Mouse (Mus musculus) embryonic facial prominence, embryonic 10.5 days (tissue): ENCODE results near the gene Ccdc50. TPM values are rescaled to one million over a fixed set of nuclear protein-coding genes. Genes with fewer than 3 reads are reported as not detected.

Experiments used
- DNase-seq: peaks from one replicate; pipeline ENCODE4 v3.0.0-alpha.2; 2017; ENCODE audit warnings: low spot score
- H3K27ac ChIP-seq: fragments of 300-500 bp; sonication (generic); replicated peaks from 2 replicates; pipeline ENCODE4 v1.5.1; 2016; ENCODE audit warnings: mild to moderate bottlenecking
- H3K27me3 ChIP-seq: fragments of 300-500 bp; sonication (generic); replicated peaks from 2 replicates; pipeline ENCODE4 v1.6.1; 2016; ENCODE audit warnings: low read depth, mild to moderate bottlenecking; ENCODE audit not compliant: poor library complexity, severe bottlenecking
- H3K36me3 ChIP-seq: fragments of 300-500 bp; sonication (generic); replicated peaks from 2 replicates; pipeline ENCODE4 v1.6.1; 2016; ENCODE audit warnings: mild to moderate bottlenecking, moderate library complexity
- H3K4me1 ChIP-seq: fragments of 300-500 bp; sonication (generic); 2 replicates; pipeline ENCODE4 v1.6.1; 2016
- H3K4me3 ChIP-seq: fragments of 300-500 bp; sonication (generic); 2 replicates; pipeline ENCODE4 v1.5.1; 2016; ENCODE audit warnings: mild to moderate bottlenecking, moderate library complexity
- H3K9me3 ChIP-seq: fragments of 300-500 bp; sonication (generic); 2 replicates; pipeline ENCODE4 v1.6.1; 2016; ENCODE audit warnings: mild to moderate bottlenecking
- WGBS: fragments of 180-500 bp; shearing (Covaris S2); methylation state at CpG from one replicate; pipeline ENCODE4 v1.1.7; 2016; 5-methylcytosine and 5-hydroxymethylcytosine counted together
- polyA plus RNA-seq: library from polyadenylated mRNA; unstranded; fragments of >200 nt; fragmentation: Nextera tagmentation; extraction: Ambion mirVana; gene quantifications from 2 replicates; pipeline ENCODE4 v1.2.1, GENCODE M21; 2016

Gene Ccdc50
- polyA plus RNA-seq, result 53.4 and 54.6 TPM in 2 replicates

DNA sequence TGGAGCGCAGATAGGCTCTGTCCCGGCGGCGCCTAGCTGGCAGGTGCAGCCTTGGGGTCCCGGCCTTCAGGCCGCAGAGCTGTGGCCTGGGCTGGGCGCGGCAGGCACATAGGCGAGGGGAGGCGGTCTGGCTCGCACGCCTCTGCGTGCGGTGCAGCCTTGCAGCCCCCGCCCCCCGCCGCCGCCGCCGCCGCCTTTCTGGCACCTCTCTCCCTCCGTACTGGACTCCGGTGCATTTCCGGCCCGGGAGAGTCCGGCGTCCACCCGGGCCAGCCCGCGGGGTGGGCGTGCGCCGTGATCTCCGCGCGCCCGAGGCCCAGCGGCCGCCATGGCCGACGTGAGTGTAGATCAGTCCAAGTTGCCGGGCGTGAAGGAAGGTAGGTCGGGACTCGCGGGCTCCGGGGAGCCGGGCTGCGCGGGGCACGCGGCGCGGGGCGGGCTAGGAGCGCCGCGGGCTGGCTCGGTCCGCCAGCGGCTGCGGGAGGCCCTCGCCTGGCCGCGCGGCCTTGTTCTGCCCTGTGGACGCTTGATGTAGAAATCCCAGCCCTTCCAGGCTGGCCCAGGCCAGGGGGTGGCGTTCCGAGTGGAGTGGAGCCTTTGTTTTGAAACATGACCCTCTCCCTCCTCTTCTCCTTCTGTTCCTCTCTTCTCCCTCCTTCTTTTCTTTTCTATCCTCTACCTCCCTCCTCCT, at the start of gene Ccdc50:
Gene Ccdc50 (plus strand): TSS at position 109 of the 691 bp plus-strand sequence.
- WGBS, result under 1% methylated on average over 68 of the region's 69 CpGs
- Histone ChIP-seq H3K27ac (peak within 1 kb of the TSS; percentile 96), H3K27me3 (no peaks in the 10 kb centered on the region), H3K4me3 (peak within 1 kb of the TSS; percentile 88), H3K36me3 (no peaks in the 10 kb centered on the region), H3K4me1 (peaks cover 24% of the 10 kb centered on the region), H3K9me3 (no peaks in the 10 kb centered on the region)
- DNase-seq, result peak; percentile 90

DNA sequence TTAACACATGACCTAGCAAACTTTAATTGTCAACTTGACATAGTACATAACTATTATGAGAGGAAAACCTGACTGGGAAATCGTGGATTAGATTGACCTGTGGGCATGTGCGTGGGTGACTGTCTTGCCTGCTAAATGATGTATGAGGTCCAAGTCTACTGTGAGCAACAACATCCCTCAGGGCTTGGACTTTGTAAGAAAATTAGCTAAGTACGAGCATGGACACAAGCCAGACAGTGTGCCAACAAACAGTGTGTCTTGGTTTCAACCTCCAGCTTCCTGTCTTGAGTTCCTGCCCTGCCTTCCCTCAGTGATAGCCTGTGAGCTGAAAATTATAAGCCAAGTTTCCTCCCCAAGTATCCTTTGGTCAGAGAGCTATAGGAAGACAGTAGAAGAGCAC, 41.1 kb upstream of the Ccdc50 start:
- Histone ChIP-seq H3K4me3 (no peak overlapping the region), H3K36me3 (no peaks in the 10 kb centered on the region), H3K4me1 (no peaks in the 10 kb centered on the region), H3K27me3 (no peaks in the 10 kb centered on the region), H3K9me3 (no peaks in the 10 kb centered on the region), H3K27ac (no peak overlapping the region)
- 75% methylated on average over 3 of the region's 3 CpGs for WGBS
- DNase-seq, result no peak

- no peak overlapping the region for H3K27ac ChIP-seq
- H3K4me3 ChIP-seq, result no peak overlapping the region
- 78% methylated on average over 1 of the region's 1 CpGs for WGBS
- H3K4me1 ChIP-seq, result no peaks in the 10 kb centered on the region
- H3K27me3 ChIP-seq, result no peaks in the 10 kb centered on the region
- H3K9me3 ChIP-seq, result no peaks in the 10 kb centered on the region
- DNase-seq, result no peak
- no peaks in the 10 kb centered on the region for H3K36me3 ChIP-seq
These were observed 40.3 kb upstream of the Ccdc50 start for GRCm38 (mm10) chr16:27348359-27348758.

GRCm38 (mm10) chr16:27349235-27349634, 39.4 kb upstream of the Ccdc50 start:
- no peaks in the 10 kb centered on the region for H3K36me3 ChIP-seq

DNA sequence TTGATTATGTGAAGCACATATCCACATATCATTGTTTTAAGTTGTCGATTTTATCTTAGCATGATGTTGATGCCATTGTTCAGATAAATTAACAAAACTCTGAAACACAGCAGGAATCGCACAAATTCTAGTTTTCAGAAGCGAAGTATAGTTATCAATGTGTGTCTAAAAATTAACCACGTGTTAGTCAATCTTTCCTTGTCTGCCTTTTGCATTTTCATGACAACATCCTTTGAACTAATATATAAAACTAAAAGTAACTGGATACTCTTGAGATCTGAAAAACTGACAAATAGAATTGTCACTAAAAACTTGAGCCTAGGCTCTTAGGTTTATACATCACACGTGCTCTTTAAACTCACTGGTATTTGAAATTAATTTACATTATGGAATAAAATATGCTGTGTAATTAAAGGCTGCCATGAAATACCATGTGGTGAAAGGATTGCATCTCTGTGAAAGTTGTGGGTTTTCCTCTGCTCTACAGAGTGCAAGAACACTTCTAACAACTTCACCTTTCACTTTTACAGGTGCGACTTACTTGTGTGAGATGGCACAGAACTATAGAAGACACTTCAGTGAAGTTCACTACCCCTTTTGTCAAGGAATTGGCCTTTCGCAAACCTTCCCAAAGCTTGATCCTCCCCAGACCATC, 38.7 kb upstream of the Ccdc50 start:
- no peaks in the 10 kb centered on the region for H3K36me3 ChIP-seq
- no peaks in the 10 kb centered on the region for H3K27me3 ChIP-seq
- H3K4me1 ChIP-seq, result no peaks in the 10 kb centered on the region
- H3K9me3 ChIP-seq, result no peaks in the 10 kb centered on the region
- H3K4me3 ChIP-seq, result no peak overlapping the region
- H3K27ac ChIP-seq, result no peak overlapping the region
- no peak for DNase-seq
- WGBS, result 90% methylated on average over 7 of the region's 7 CpGs

More at GRCm38 (mm10) chr16:27349235-27349634, 39.4 kb upstream of the Ccdc50 start:
- no peaks in the 10 kb centered on the region for H3K9me3 ChIP-seq
- no peak overlapping the region for H3K4me3 ChIP-seq
- no peaks in the 10 kb centered on the region for H3K4me1 ChIP-seq
- H3K27me3 ChIP-seq, result no peaks in the 10 kb centered on the region
- 88% methylated on average over 2 of the region's 2 CpGs for WGBS
- no peak overlapping the region for H3K27ac ChIP-seq
- DNase-seq, result no peak

GRCm38 (mm10) chr16:27354464-27354863, 34.2 kb upstream of the Ccdc50 start:
- Histone ChIP-seq H3K27me3 (no peaks in the 10 kb centered on the region), H3K4me1 (no peaks in the 10 kb centered on the region), H3K4me3 (no peak overlapping the region), H3K36me3 (no peaks in the 10 kb centered on the region), H3K9me3 (no peaks in the 10 kb centered on the region), H3K27ac (no peak overlapping the region)
- no peak for DNase-seq
- 86% methylated on average over 2 of the region's 2 CpGs for WGBS

GRCm38 (mm10) chr16:27360059-27360458, 28.6 kb upstream of the Ccdc50 start:
- DNase-seq, result no peak
- Histone ChIP-seq H3K9me3 (no peaks in the 10 kb centered on the region), H3K36me3 (no peaks in the 10 kb centered on the region), H3K27me3 (no peaks in the 10 kb centered on the region), H3K4me3 (no peak overlapping the region), H3K27ac (no peak overlapping the region), H3K4me1 (no peaks in the 10 kb centered on the region)
- 99% methylated on average over 1 of the region's 1 CpGs for WGBS

DNA sequence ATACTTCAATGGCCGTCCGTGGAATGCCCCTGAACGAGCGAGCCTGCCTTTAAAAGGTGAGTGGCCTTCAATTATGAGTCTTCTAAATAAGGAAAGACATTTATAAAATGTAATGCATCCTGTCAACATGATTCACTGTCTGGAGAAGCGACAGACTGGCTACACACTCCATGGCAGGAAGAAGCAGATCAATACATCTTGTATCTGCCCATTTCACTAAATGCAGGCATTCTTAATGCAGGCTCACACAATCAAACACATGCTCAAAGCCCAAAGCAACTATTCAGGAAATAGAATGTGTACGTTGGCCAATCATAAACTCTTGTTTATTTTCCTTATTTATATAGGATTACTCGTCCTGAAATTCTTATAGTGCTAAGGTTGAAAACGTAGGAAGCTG, 18.5 kb upstream of the Ccdc50 start, which contains the start of gene Uts2b:
Gene Uts2b (minus strand): TSS at position 49 of the 400 bp plus-strand sequence.
- no peaks in the 10 kb centered on the region for H3K36me3 ChIP-seq
- H3K4me1 ChIP-seq, result no peaks in the 10 kb centered on the region
- no peak within 1 kb of the TSS for H3K4me3 ChIP-seq
- H3K9me3 ChIP-seq, result no peaks in the 10 kb centered on the region
- 79% methylated on average over 8 of the region's 8 CpGs for WGBS
- H3K27ac ChIP-seq, result no peak within 1 kb of the TSS
- no peak for DNase-seq
- H3K27me3 ChIP-seq, result no peaks in the 10 kb centered on the region

GRCm38 (mm10) chr16:27370700-27371099, 18.0 kb upstream of the Ccdc50 start:
- Histone ChIP-seq H3K27ac (no peak overlapping the region), H3K4me3 (no peak overlapping the region), H3K4me1 (no peaks in the 10 kb centered on the region), H3K9me3 (no peaks in the 10 kb centered on the region), H3K36me3 (no peaks in the 10 kb centered on the region), H3K27me3 (no peaks in the 10 kb centered on the region)
- no peak for DNase-seq
- WGBS, result 84% methylated on average over 2 of the region's 2 CpGs

- H3K9me3 ChIP-seq, result no peaks in the 10 kb centered on the region
- no peaks in the 10 kb centered on the region for H3K27me3 ChIP-seq
- DNase-seq, result no peak
- no peaks in the 10 kb centered on the region for H3K4me1 ChIP-seq
- WGBS, result 77% methylated on average over 3 of the region's 3 CpGs
- no peak overlapping the region for H3K27ac ChIP-seq
- no peaks in the 10 kb centered on the region for H3K36me3 ChIP-seq
- no peak overlapping the region for H3K4me3 ChIP-seq
These were observed 14.5 kb upstream of the Ccdc50 start for GRCm38 (mm10) chr16:27374139-27374538.

DNA sequence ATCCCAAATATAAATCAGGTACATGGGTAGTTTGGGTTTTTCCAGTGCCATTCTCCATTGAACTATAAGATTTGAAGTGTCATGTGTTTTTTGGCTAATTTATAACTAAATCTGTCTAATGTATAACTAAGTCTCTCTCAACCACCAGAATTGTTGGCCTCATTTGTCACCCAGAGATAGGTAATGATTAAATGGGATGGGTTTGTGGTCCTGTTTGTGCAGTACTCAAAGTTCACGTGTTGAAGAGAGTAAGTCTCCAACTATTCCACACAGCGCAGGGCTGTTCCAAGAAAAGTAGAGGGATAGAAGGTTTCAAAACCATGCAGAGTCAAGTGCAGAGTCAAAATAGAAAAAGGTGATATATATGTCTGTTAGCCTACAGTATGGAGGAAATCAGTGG, 13.4 kb upstream of the Ccdc50 start:
- Histone ChIP-seq H3K4me1 (no peaks in the 10 kb centered on the region), H3K9me3 (no peaks in the 10 kb centered on the region), H3K36me3 (no peaks in the 10 kb centered on the region), H3K4me3 (no peak overlapping the region), H3K27ac (no peak overlapping the region), H3K27me3 (no peaks in the 10 kb centered on the region)
- no peak for DNase-seq
- WGBS, result 94% methylated on average over 2 of the region's 2 CpGs

- Histone ChIP-seq H3K36me3 (no peaks in the 10 kb centered on the region), H3K9me3 (no peaks in the 10 kb centered on the region), H3K27me3 (no peaks in the 10 kb centered on the region), H3K4me3 (no peak overlapping the region), H3K4me1 (no peaks in the 10 kb centered on the region), H3K27ac (no peak overlapping the region)
- no peak for DNase-seq
These were observed 12.1 kb upstream of the Ccdc50 start for GRCm38 (mm10) chr16:27376556-27376955.

DNA sequence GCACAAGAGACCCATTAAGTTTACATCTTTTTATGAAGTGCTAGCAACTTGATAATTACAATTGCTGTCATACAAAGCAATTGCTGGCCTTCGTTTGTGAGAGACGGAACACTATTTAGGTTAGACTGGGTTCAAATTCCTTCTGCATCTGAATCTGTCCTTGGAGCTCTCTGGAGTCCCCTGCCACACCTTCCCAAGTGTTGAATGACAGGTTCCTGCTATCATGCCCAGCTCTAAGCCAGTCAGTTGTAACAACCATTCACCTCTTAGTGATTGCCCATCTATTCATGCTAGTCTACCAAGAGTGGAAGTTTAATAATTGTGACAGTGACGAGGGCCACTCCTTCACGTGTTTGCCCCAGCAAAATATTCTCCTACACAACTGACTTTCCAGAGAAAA, 6.5 kb upstream of the Ccdc50 start:
- Histone ChIP-seq H3K9me3 (no peaks in the 10 kb centered on the region), H3K27ac (no peak overlapping the region), H3K27me3 (no peaks in the 10 kb centered on the region), H3K36me3 (no peaks in the 10 kb centered on the region), H3K4me3 (no peak overlapping the region), H3K4me1 (no peaks in the 10 kb centered on the region)
- 83% methylated on average over 4 of the region's 4 CpGs for WGBS
- DNase-seq, result no peak
